Mouse (Mus musculus) thymus, adult 2 months (tissue): ENCODE results near the gene Pkn1. TPM values are rescaled to one million over a fixed set of nuclear protein-coding genes. Genes with fewer than 3 reads are reported as not detected.

Experiments used
- DNase-seq: peaks from one replicate; pipeline ENCODE4 v3.0.0; 2021
- H3K27ac ChIP-seq: fragments of 200-500 bp; 2 replicates; pipeline ENCODE4 v1.5.1; 2012; ENCODE audit warnings: low read length, control low read depth; ENCODE audit not compliant: control insufficient read depth, insufficient read depth
- H3K27me3 ChIP-seq: fragments of 200-500 bp; 2 replicates; pipeline ENCODE4 v1.6.1; 2012; ENCODE audit warnings: mild to moderate bottlenecking, low read length, moderate library complexity, mixed read lengths; ENCODE audit not compliant: control insufficient read depth, insufficient read depth
- H3K36me3 ChIP-seq: fragments of 200-500 bp; 2 replicates; pipeline ENCODE4 v1.6.1; 2012; ENCODE audit warnings: mild to moderate bottlenecking, low read length, moderate library complexity; ENCODE audit not compliant: control insufficient read depth, insufficient read depth
- H3K4me1 ChIP-seq: fragments of 200-500 bp; replicated peaks from 2 replicates; pipeline ENCODE4 v1.6.1; 2012; ENCODE audit warnings: low read length; ENCODE audit not compliant: control insufficient read depth, insufficient read depth
- H3K4me3 ChIP-seq: fragments of 200-500 bp; 2 replicates; pipeline ENCODE4 v1.5.1; 2012; ENCODE audit warnings: mild to moderate bottlenecking, low read length, control low read depth, moderate library complexity; ENCODE audit not compliant: control insufficient read depth, insufficient read depth
- CTCF ChIP-seq: fragments of 200-500 bp; IDR thresholded peaks from 2 replicates; pipeline ENCODE4 v1.5.1; 2012; ENCODE audit warnings: mild to moderate bottlenecking, control low read depth, low read length, moderate library complexity, borderline replicate concordance; ENCODE audit not compliant: control insufficient read depth, poor library complexity, insufficient read depth; ENCODE audit errors: extremely low read depth
- POLR2A ChIP-seq: fragments of 200-500 bp; IDR thresholded peaks from 2 replicates; pipeline ENCODE4 v1.6.1; 2012; ENCODE audit warnings: mild to moderate bottlenecking, low read length, control low read depth, moderate library complexity; ENCODE audit not compliant: control insufficient read depth, poor library complexity, insufficient read depth; ENCODE audit errors: extremely low read depth
- WGBS: fragments of 180-500 bp; shearing (Covaris S2); methylation state at CpG from one replicate; pipeline ENCODE4 v1.1.7; 2018; 5-methylcytosine and 5-hydroxymethylcytosine counted together
- polyA plus RNA-seq: library from polyadenylated mRNA; depleted of rRNA; stranded (reverse); fragments of >200 nt; gene quantifications from 2 replicates; pipeline ENCODE4 v1.2.3, GENCODE M21; 2012

Gene Pkn1
- polyA plus RNA-seq, 1 experiment: 324 TPM

- Histone ChIP-seq H3K4me1 (peaks cover 18% of the 10 kb centered on the region), H3K27ac (no peak overlapping the region)
- WGBS: 98% methylated on average over 6 of the region's 6 CpGs
Observed at GRCm38 (mm10) chr8:83649699-83650098, 49.3 kb downstream of the Pkn1 start.

GRCm38 (mm10) chr8:83648031-83648430, 50.9 kb downstream of the Pkn1 start:
- Histone ChIP-seq H3K27ac (no peak overlapping the region), H3K36me3 (no peaks in the 10 kb centered on the region), H3K4me3 (no peak overlapping the region), H3K4me1 (peaks cover 8% of the 10 kb centered on the region), H3K27me3 (no peaks in the 10 kb centered on the region)
- WGBS: over 99% methylated on average over 4 of the region's 4 CpGs
- no peak for TF ChIP-seq CTCF
- TF ChIP-seq POLR2A: no peak
- DNase-seq: no peak

More at GRCm38 (mm10) chr8:83649699-83650098, 49.3 kb downstream of the Pkn1 start:
- TF ChIP-seq POLR2A (no peak), CTCF (no peak)
- DNase-seq: no peak
- Histone ChIP-seq H3K27me3 (no peaks in the 10 kb centered on the region), H3K36me3 (no peaks in the 10 kb centered on the region), H3K4me3 (no peak overlapping the region)

GRCm38 (mm10) chr8:83647511-83647910, 51.5 kb downstream of the Pkn1 start:
- Histone ChIP-seq H3K27me3 (no peaks in the 10 kb centered on the region), H3K36me3 (no peaks in the 10 kb centered on the region), H3K4me3 (no peak overlapping the region), H3K4me1 (peaks cover 8% of the 10 kb centered on the region), H3K27ac (no peak overlapping the region)
- DNase-seq: no peak
- WGBS: 98% methylated on average over 11 of the region's 11 CpGs
- no peak for TF ChIP-seq POLR2A
- TF ChIP-seq CTCF: no peak

- TF ChIP-seq CTCF (no peak), POLR2A (no peak)
- 55% methylated on average over 5 of the region's 5 CpGs for WGBS
Observed at GRCm38 (mm10) chr8:83639649-83640048, 59.3 kb downstream of the Pkn1 start.

GRCm38 (mm10) chr8:83638856-83639255, 60.1 kb downstream of the Pkn1 start:
- TF ChIP-seq POLR2A: no peak
- no peak for TF ChIP-seq CTCF
- DNase-seq: no peak
- Histone ChIP-seq H3K27me3 (no peaks in the 10 kb centered on the region), H3K4me3 (no peak overlapping the region), H3K36me3 (no peaks in the 10 kb centered on the region), H3K27ac (no peak overlapping the region), H3K4me1 (no peaks in the 10 kb centered on the region)
- WGBS: 88% methylated on average over 4 of the region's 4 CpGs

More at GRCm38 (mm10) chr8:83639649-83640048, 59.3 kb downstream of the Pkn1 start:
- H3K27me3 ChIP-seq: no peaks in the 10 kb centered on the region
- no peak for DNase-seq
- H3K4me3 ChIP-seq: no peak overlapping the region
- H3K27ac ChIP-seq: no peak overlapping the region
- no peaks in the 10 kb centered on the region for H3K36me3 ChIP-seq
- H3K4me1 ChIP-seq: no peaks in the 10 kb centered on the region

- H3K27me3 ChIP-seq: no peaks in the 10 kb centered on the region
- H3K4me1 ChIP-seq: no peaks in the 10 kb centered on the region
- TF ChIP-seq CTCF: no peak
- no peak for TF ChIP-seq POLR2A
- H3K27ac ChIP-seq: no peak overlapping the region
- no peak overlapping the region for H3K4me3 ChIP-seq
- no peak for DNase-seq
- 95% methylated on average over 7 of the region's 7 CpGs for WGBS
- H3K36me3 ChIP-seq: no peaks in the 10 kb centered on the region
Observed at GRCm38 (mm10) chr8:83632083-83632707, 66.8 kb downstream of the Pkn1 start.
